Mouse (Mus musculus): Measurements from ENCODE around the gene Rassf8. TPM values are rescaled to one million over a fixed set of nuclear protein-coding genes. Genes with fewer than 3 reads are reported as not detected.

Gene Rassf8
- polyA plus RNA-seq, 1 experiment from 2014 or later = 2.9 TPM

- Histone ChIP-seq H3K27me3 (ENCODE audit: insufficient read depth, poor library complexity, severe bottlenecking) (no peaks in the 10 kb centered on the region), H3K9me3 (no peaks in the 10 kb centered on the region), H3K4me3 (no peak overlapping the region; the same call in 1 of the 2 replicates), H3K27ac (0 out of 2 replicates have a peak overlapping the region, but pooled peaks have one; percentile 56), H3K36me3 (peaks cover 23% of the 10 kb centered on the region), H3K4me1 (replicated peaks) (peaks cover 8% of the 10 kb centered on the region; the same call in 1 of the 2 replicates)
- no peak for DNase-seq (ENCODE audit: low spot score)
- 34% methylated on average over 15 of the region's 15 CpGs for WGBS
These were observed 68.7 kb downstream of the Rassf8 start for GRCm38 (mm10) chr6:145815200-145815599.

DNA sequence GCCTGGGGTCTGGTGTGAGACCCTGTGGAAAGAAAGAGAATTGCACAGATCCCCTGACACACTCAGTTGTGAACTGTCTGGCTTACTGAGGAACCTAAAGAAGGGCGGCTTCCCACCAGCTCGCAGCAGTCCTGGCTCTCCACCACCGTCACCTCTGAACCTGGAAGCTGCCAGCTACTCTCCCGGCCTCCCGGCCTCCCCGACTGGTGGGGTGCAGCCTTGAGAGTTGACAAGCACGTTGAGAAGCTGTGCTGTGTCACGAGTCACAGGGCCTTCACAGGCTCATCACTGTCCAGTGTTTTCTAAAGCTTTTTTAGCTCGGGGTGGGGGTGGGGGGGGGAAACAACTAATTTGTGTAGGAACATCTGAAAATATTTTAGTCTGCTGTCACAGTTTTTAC lies 72.6 kb downstream of the Rassf8 start:
- H3K4me1 ChIP-seq (replicated peaks) = peaks cover 25% of the 10 kb centered on the region
- DNase-seq (ENCODE audit: low spot score) = no peak
- H3K36me3 ChIP-seq = peaks cover 23% of the 10 kb centered on the region
- H3K9me3 ChIP-seq = no peaks in the 10 kb centered on the region
- no peaks in the 10 kb centered on the region for H3K27me3 ChIP-seq (ENCODE audit: insufficient read depth, poor library complexity, severe bottlenecking)
- no peak overlapping the region for H3K27ac ChIP-seq
- WGBS = 85% methylated on average over 9 of the region's 9 CpGs
- no peak overlapping the region for H3K4me3 ChIP-seq

DNA sequence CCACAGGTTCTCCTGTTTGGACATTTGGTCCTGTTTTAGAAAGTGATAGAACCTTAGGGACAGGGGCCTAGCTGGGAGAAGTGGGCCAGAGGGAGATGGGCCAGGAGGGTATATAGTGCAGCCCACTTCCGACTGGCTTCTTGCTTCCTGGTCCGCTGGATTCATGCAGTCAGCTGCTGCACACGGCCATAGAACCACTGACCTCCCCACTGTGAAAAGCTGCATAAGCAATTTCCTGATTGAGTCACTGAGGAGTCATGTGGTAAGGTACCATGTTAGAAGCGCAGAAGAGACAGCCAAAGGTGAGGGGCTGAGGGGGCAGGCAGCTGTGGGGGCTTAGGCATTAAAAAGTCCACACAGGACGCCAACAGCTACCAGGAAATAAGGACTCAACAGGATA lies 75.7 kb downstream of the Rassf8 start:
- Histone ChIP-seq H3K4me3 (no peak overlapping the region), H3K27me3 (ENCODE audit: insufficient read depth, poor library complexity, severe bottlenecking) (no peaks in the 10 kb centered on the region), H3K36me3 (peaks cover 7% of the 10 kb centered on the region), H3K27ac (0 out of 2 replicates have a peak overlapping the region, but pooled peaks have one; percentile 50), H3K4me1 (replicated peaks) (peaks cover 19% of the 10 kb centered on the region), H3K9me3 (no peaks in the 10 kb centered on the region)
- DNase-seq (ENCODE audit: low spot score) = no peak
- WGBS = 75% methylated on average over 5 of the region's 5 CpGs

DNA sequence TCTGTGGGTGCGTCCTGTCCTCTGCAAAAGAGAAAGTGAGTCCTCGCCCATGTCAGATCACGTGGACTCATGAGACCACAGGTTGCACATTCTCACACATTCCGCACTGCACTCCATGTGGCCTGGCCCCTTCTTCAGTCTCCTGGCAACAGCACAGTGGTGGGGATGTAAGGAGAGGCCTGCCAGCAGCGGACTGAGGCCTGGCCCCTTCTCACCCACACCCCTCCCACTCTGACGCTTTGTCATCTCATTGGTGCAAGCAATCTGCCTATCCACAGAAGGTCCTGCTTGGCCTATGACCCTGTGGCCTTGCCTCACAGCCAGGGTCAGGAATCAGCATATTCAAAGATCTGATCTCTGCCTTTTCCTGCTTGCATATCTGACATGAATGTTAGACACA lies 76.6 kb downstream of the Rassf8 start:
- peaks cover 19% of the 10 kb centered on the region for H3K4me1 ChIP-seq (replicated peaks)
- peak; percentile 87 for DNase-seq (ENCODE audit: low spot score)
- H3K27ac ChIP-seq = peak overlapping the region; percentile 35; the same call in 1 of the 2 replicates
- peaks cover 3% of the 10 kb centered on the region; the same call in 1 of the 2 replicates for H3K36me3 ChIP-seq
- no peaks in the 10 kb centered on the region for H3K9me3 ChIP-seq
- WGBS = 20% methylated on average over 6 of the region's 6 CpGs
- no peak overlapping the region for H3K4me3 ChIP-seq
- no peaks in the 10 kb centered on the region for H3K27me3 ChIP-seq (ENCODE audit: insufficient read depth, poor library complexity, severe bottlenecking)

- Histone ChIP-seq H3K36me3 (peaks cover 3% of the 10 kb centered on the region; the same call in 1 of the 2 replicates), H3K27me3 (ENCODE audit: insufficient read depth, poor library complexity, severe bottlenecking) (no peaks in the 10 kb centered on the region), H3K4me3 (no peak overlapping the region), H3K9me3 (no peaks in the 10 kb centered on the region), H3K4me1 (replicated peaks) (peaks cover 19% of the 10 kb centered on the region), H3K27ac (peak overlapping the region; percentile 35; the same call in 1 of the 2 replicates)
- WGBS = 42% methylated on average over 5 of the region's 5 CpGs
- peak; percentile 47 for DNase-seq (ENCODE audit: low spot score)
These were observed 77.2 kb downstream of the Rassf8 start for GRCm38 (mm10) chr6:145823588-145824234.

- 87% methylated on average over 4 of the region's 4 CpGs for WGBS
- no peak for DNase-seq (ENCODE audit: low spot score)
- H3K27me3 ChIP-seq (ENCODE audit: insufficient read depth, poor library complexity, severe bottlenecking) = no peaks in the 10 kb centered on the region
- H3K4me3 ChIP-seq = no peak overlapping the region
- no peaks in the 10 kb centered on the region for H3K9me3 ChIP-seq
- peaks cover 28% of the 10 kb centered on the region for H3K4me1 ChIP-seq (replicated peaks)
- H3K36me3 ChIP-seq = no peaks in the 10 kb centered on the region
- no peak overlapping the region for H3K27ac ChIP-seq
These were observed 79.8 kb downstream of the Rassf8 start for GRCm38 (mm10) chr6:145826305-145826704.

DNA sequence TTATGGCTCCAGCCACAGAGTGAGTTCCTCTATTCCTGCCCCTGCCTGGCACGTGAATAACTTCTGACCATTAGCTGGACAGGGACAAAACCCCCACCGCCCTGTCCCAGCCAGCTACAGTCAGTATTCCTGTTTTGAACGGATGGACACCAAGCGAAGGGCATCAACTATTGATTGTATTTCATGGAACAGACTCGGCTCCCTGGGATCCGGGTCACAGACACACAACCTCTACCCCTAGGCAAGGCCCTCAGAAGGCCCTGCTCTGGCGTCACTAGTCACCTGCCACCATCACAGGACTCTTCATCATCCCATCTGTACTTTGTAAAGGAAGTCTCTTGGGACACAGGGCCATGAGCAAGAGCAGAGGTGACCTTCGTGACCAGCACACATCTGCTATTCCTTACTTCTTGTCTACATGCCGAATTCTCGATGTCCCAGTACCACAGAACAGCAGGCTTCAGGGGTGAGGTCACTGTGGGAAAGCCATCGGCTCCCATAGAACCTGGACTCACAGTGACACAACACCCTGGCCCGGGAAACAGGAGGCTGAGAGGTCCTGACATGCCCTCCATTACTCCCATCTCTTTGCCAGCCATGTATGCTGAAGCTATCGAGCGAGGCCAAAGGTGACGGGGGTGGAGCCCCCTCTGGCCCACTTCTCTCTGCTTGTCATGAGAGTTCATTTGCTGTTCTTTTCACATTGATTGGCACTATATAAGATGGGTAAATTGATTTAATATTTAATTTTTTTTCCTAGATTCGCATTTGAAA lies 82.7 kb downstream of the Rassf8 start:
- Histone ChIP-seq H3K27ac (no peak overlapping the region), H3K4me1 (replicated peaks) (peaks cover 10% of the 10 kb centered on the region; the same call in 1 of the 2 replicates), H3K36me3 (no peaks in the 10 kb centered on the region), H3K4me3 (no peak overlapping the region), H3K9me3 (no peaks in the 10 kb centered on the region), H3K27me3 (ENCODE audit: insufficient read depth, poor library complexity, severe bottlenecking) (no peaks in the 10 kb centered on the region)
- peak; percentile 33 for DNase-seq (ENCODE audit: low spot score)
- WGBS = 63% methylated on average over 16 of the region's 16 CpGs

DNA sequence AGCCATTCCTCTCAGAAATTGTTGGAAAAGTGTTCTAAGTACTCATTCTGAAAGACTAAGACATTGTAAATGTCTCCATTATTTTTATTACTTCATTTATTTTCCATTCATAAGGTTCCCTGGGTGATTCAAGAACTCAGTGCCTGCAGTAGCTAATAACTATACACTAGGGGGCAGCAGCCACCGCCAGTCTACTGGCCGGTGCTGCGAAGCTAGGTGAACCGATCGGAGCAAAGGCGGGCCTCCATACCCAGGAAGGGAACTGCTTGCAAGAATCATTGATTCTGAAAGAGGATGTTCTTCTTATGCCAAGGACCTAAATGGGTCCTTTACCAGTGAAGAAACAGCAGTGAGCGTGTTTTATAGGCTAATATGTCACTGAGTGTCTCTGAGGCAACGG lies 83.6 kb downstream of the Rassf8 start:
- no peaks in the 10 kb centered on the region for H3K9me3 ChIP-seq
- H3K36me3 ChIP-seq = no peaks in the 10 kb centered on the region
- H3K4me3 ChIP-seq = no peak overlapping the region
- H3K4me1 ChIP-seq (replicated peaks) = peaks cover 8% of the 10 kb centered on the region; the same call in 1 of the 2 replicates
- H3K27me3 ChIP-seq (ENCODE audit: insufficient read depth, poor library complexity, severe bottlenecking) = no peaks in the 10 kb centered on the region
- no peak overlapping the region for H3K27ac ChIP-seq
- peak; percentile 72 for DNase-seq (ENCODE audit: low spot score)
- 18% methylated on average over 8 of the region's 8 CpGs for WGBS

- WGBS = 66% methylated on average over 9 of the region's 9 CpGs
- H3K4me3 ChIP-seq = no peak overlapping the region
- peaks cover 13% of the 10 kb centered on the region for H3K4me1 ChIP-seq (replicated peaks)
- H3K36me3 ChIP-seq = no peaks in the 10 kb centered on the region
- H3K27me3 ChIP-seq (ENCODE audit: insufficient read depth, poor library complexity, severe bottlenecking) = no peaks in the 10 kb centered on the region
- no peak for DNase-seq (ENCODE audit: low spot score)
- no peak overlapping the region for H3K27ac ChIP-seq
- no peaks in the 10 kb centered on the region for H3K9me3 ChIP-seq
These were observed 84.1 kb downstream of the Rassf8 start for GRCm38 (mm10) chr6:145830617-145831016.

- no peak overlapping the region for H3K4me3 ChIP-seq
- no peaks in the 10 kb centered on the region for H3K27me3 ChIP-seq (ENCODE audit: insufficient read depth, poor library complexity, severe bottlenecking)
- H3K27ac ChIP-seq = no peak overlapping the region
- H3K36me3 ChIP-seq = no peaks in the 10 kb centered on the region
- WGBS = 73% methylated on average over 8 of the region's 8 CpGs
- no peaks in the 10 kb centered on the region for H3K9me3 ChIP-seq
- H3K4me1 ChIP-seq (replicated peaks) = peaks cover 15% of the 10 kb centered on the region
- no peak for DNase-seq (ENCODE audit: low spot score)
These were observed 86.4 kb downstream of the Rassf8 start for GRCm38 (mm10) chr6:145832927-145833326.

DNA sequence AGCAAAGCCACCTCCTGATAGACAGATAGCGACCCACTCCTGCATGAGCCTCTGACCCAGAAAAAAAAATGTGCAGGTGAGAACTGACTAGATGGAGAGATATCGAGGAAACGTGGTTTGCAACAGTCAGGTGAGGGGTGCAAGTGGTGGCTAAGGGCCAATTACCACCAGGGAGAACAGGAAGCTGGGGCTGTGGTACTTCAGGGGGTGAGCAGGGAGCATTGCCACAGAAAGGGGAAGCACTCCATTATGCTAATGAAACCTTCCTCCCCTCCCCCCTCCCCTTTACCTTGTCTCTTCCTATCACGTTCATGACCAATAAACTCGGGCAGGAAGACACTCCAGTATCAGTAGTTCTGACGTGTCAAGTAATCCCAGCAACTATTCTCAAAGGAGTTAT lies 88.8 kb downstream of the Rassf8 start:
- Histone ChIP-seq H3K27me3 (ENCODE audit: insufficient read depth, poor library complexity, severe bottlenecking) (no peaks in the 10 kb centered on the region), H3K36me3 (no peaks in the 10 kb centered on the region), H3K4me1 (replicated peaks) (peaks cover 11% of the 10 kb centered on the region), H3K9me3 (no peaks in the 10 kb centered on the region), H3K27ac (no peak overlapping the region), H3K4me3 (no peak overlapping the region)
- DNase-seq (ENCODE audit: low spot score) = no peak
- WGBS = 62% methylated on average over 6 of the region's 6 CpGs

GRCm38 (mm10) chr6:145845611-145846010 lies 99.1 kb downstream of the Rassf8 start:
- no peak overlapping the region for H3K4me3 ChIP-seq
- DNase-seq (ENCODE audit: low spot score) = no peak

DNA sequence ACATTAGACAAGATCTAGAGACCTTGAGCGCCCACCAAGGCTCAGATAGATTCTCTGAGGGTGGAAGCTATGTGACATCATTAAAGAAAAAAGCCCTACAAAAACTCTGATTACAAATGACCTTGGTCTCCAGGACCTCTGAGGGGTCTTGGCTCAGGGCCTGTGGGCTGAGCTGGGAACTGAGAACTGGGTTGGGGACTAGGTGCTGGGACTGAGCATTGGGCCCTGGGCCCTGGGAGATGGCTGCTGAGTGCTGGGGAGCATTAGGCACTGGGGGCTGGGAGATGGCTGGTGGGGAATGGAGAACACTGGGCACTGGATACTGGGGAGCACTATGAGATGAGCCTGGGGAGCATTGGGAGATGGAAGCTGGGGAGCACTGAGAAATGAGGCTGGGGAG lies 99.5 kb downstream of the Rassf8 start:
- Histone ChIP-seq H3K4me3 (no peak overlapping the region), H3K27me3 (ENCODE audit: insufficient read depth, poor library complexity, severe bottlenecking) (no peaks in the 10 kb centered on the region; the same call in 1 of the 2 replicates), H3K9me3 (no peaks in the 10 kb centered on the region), H3K27ac (no peak overlapping the region), H3K4me1 (replicated peaks) (no peaks in the 10 kb centered on the region), H3K36me3 (no peaks in the 10 kb centered on the region)
- WGBS = 91% methylated on average over 1 of the region's 1 CpGs
- DNase-seq (ENCODE audit: low spot score) = no peak

More at GRCm38 (mm10) chr6:145845611-145846010, 99.1 kb downstream of the Rassf8 start:
- Histone ChIP-seq H3K9me3 (no peaks in the 10 kb centered on the region), H3K27me3 (ENCODE audit: insufficient read depth, poor library complexity, severe bottlenecking) (no peaks in the 10 kb centered on the region; the same call in 1 of the 2 replicates), H3K27ac (no peak overlapping the region), H3K36me3 (no peaks in the 10 kb centered on the region), H3K4me1 (replicated peaks) (no peaks in the 10 kb centered on the region)
- WGBS = 84% methylated on average over 5 of the region's 5 CpGs
